Mouse (Mus musculus) cerebellum, adult 2 months (tissue): ENCODE results near the gene Gm10985. TPM values are rescaled to one million over a fixed set of nuclear protein-coding genes. Genes with fewer than 3 reads are reported as not detected.

Experiments
- DNase-seq, 2 experiments: peaks; one replicate each; pipeline ENCODE4 v3.0.0; 2021
- H3K27ac ChIP-seq: fragments of 200-500 bp; 2 replicates; pipeline ENCODE4 v1.5.1; 2012; ENCODE audit warnings: low read length, control low read depth, inconsistent platforms; ENCODE audit not compliant: insufficient read depth
- H3K27me3 ChIP-seq: fragments of 200-500 bp; 2 replicates; pipeline ENCODE4 v1.6.1; 2012; ENCODE audit warnings: inconsistent platforms, mild to moderate bottlenecking, low read length, moderate library complexity; ENCODE audit not compliant: control insufficient read depth, insufficient read depth
- H3K4me1 ChIP-seq: fragments of 200-500 bp; 2 replicates; pipeline ENCODE4 v1.6.1; 2011; ENCODE audit warnings: low read length; ENCODE audit not compliant: control insufficient read depth, insufficient read depth
- H3K4me3 ChIP-seq: fragments of 200-500 bp; replicated peaks from 2 replicates; pipeline ENCODE3; 2011; ENCODE audit warnings: mild to moderate bottlenecking, low read depth, low read length, control low read depth; ENCODE audit not compliant: insufficient read depth
- CTCF ChIP-seq: fragments of 200-500 bp; IDR thresholded peaks from 2 replicates; pipeline ENCODE4 v1.5.1; 2011; ENCODE audit warnings: low read depth, mild to moderate bottlenecking, control low read depth, low read length, moderate library complexity, borderline replicate concordance; ENCODE audit not compliant: insufficient read depth
- POLR2A ChIP-seq: fragments of 200-500 bp; IDR thresholded peaks from 2 replicates; pipeline ENCODE4 v1.6.1; 2011; ENCODE audit warnings: low read length, control low read depth, borderline replicate concordance; ENCODE audit not compliant: insufficient read depth
- WGBS: fragments of 180-500 bp; shearing (Covaris S2); methylation state at CpG from one replicate; pipeline ENCODE4 v1.1.7; 2018; 5-methylcytosine and 5-hydroxymethylcytosine counted together
- polyA plus RNA-seq: library from polyadenylated mRNA; depleted of rRNA; stranded (reverse); fragments of >200 nt; gene quantifications from 2 replicates; pipeline ENCODE4 v1.2.3, GENCODE M21; 2012; rRNA removed

The Gm10985 gene
- not detected in 2 replicates for polyA plus RNA-seq

- Histone ChIP-seq H3K4me1 (no peaks in the 10 kb centered on the region), H3K27ac (no peak within 1 kb of the TSS), H3K27me3 (no peaks in the 10 kb centered on the region), H3K4me3 (no peak within 1 kb of the TSS)
- no peak for DNase-seq
- 84% methylated on average over 2 of the region's 2 CpGs for WGBS
- TF ChIP-seq CTCF = no peak
- TF ChIP-seq POLR2A = no peak
These were observed at the start of gene Gm10985 for GRCm38 (mm10) chr3:53844786-53845185. Gm10985 (plus strand) TSS chr3:53845086.

- no peaks in the 10 kb centered on the region for H3K27me3 ChIP-seq
- WGBS = 7% methylated on average over 1 of the region's 1 CpGs
- peak; percentile 35 to 66 for DNase-seq
- no peak overlapping the region for H3K27ac ChIP-seq
- no peaks in the 10 kb centered on the region for H3K4me1 ChIP-seq
- TF ChIP-seq CTCF (no peak), POLR2A (no peak)
- no peak overlapping the region for H3K4me3 ChIP-seq
These were observed 48.0 kb upstream of the Gm10985 start for GRCm38 (mm10) chr3:53796933-53797332.

- TF ChIP-seq CTCF (no peak), POLR2A (no peak)
- Histone ChIP-seq H3K4me3 (no peak overlapping the region), H3K27ac (no peak overlapping the region), H3K27me3 (no peaks in the 10 kb centered on the region), H3K4me1 (no peaks in the 10 kb centered on the region)
- peak in 1 of 2 experiments; percentile 19 for DNase-seq
- WGBS = 19% methylated on average over 2 of the region's 2 CpGs
These were observed 45.2 kb upstream of the Gm10985 start for GRCm38 (mm10) chr3:53799671-53800070.

- Histone ChIP-seq H3K4me1 (no peaks in the 10 kb centered on the region), H3K4me3 (no peak overlapping the region), H3K27ac (no peak overlapping the region), H3K27me3 (no peaks in the 10 kb centered on the region)
- DNase-seq = no peak
- TF ChIP-seq CTCF (no peak), POLR2A (no peak)
- WGBS = 63% methylated on average over 7 of the region's 7 CpGs
These were observed 31.4 kb upstream of the Gm10985 start for GRCm38 (mm10) chr3:53813421-53813977.

GRCm38 (mm10) chr3:53834238-53834637 is 10.6 kb upstream of the Gm10985 start:
- H3K4me3 ChIP-seq = no peak overlapping the region
- WGBS = 51% methylated on average over 2 of the region's 2 CpGs
- H3K27ac ChIP-seq = no peak overlapping the region
- no peaks in the 10 kb centered on the region for H3K4me1 ChIP-seq
- no peak for DNase-seq
- H3K27me3 ChIP-seq = no peaks in the 10 kb centered on the region
- TF ChIP-seq CTCF (no peak), POLR2A (no peak)

GRCm38 (mm10) chr3:53846206-53846928 is 1.5 kb downstream of the Gm10985 start:
- Histone ChIP-seq H3K4me3 (no peak overlapping the region), H3K4me1 (no peaks in the 10 kb centered on the region), H3K27ac (no peak overlapping the region), H3K27me3 (no peaks in the 10 kb centered on the region)
- TF ChIP-seq CTCF (no peak), POLR2A (no peak)
- WGBS = 56% methylated on average over 7 of the region's 7 CpGs
- DNase-seq = no peak

- H3K4me1 ChIP-seq = no peaks in the 10 kb centered on the region
- no peak overlapping the region for H3K4me3 ChIP-seq
- no peak for DNase-seq
- TF ChIP-seq POLR2A (no peak), CTCF (no peak)
- H3K27me3 ChIP-seq = no peaks in the 10 kb centered on the region
- WGBS = 74% methylated on average over 4 of the region's 4 CpGs
- no peak overlapping the region for H3K27ac ChIP-seq
These were observed 2.8 kb downstream of the Gm10985 start for GRCm38 (mm10) chr3:53847726-53848125.

GRCm38 (mm10) chr3:53848262-53848661 is 3.4 kb downstream of the Gm10985 start:
- WGBS = 80% methylated on average over 11 of the region's 11 CpGs
- TF ChIP-seq CTCF = no peak
- TF ChIP-seq POLR2A = no peak
- no peak for DNase-seq

More at GRCm38 (mm10) chr3:53848262-53848661, 3.4 kb downstream of the Gm10985 start:
- no peak overlapping the region for H3K4me3 ChIP-seq
- H3K4me1 ChIP-seq = no peaks in the 10 kb centered on the region
- H3K27me3 ChIP-seq = no peaks in the 10 kb centered on the region
- no peak overlapping the region for H3K27ac ChIP-seq
